Mouse (Mus musculus) forebrain, embryonic 15.5 days (tissue): ENCODE measurements at regions not wholly inside any gene's neighbourhood (a gene's known extent, or its start where the extent isn't known, plus 50 kb on each side); places are given as distances from the start of the nearest gene placed in this dataset.
A peak's percentile ranks its signal among the peaks of the same experiment; 100 is the strongest.

Source experiments
- ATAC-seq: fragments of 200-750 bp; cut with Nextera tagmentation; replicated peaks from 2 replicates; pipeline ENCODE4 v1.8.0; 2017; ENCODE audit warnings: mild to moderate bottlenecking, moderate TSS enrichment, moderate library complexity
- H3K27ac ChIP-seq: fragments of 300-500 bp; sonication (generic); replicated peaks from 2 replicates; pipeline ENCODE4 v1.5.1; 2015; ENCODE audit warnings: mild to moderate bottlenecking, inconsistent platforms
- H3K27me3 ChIP-seq: fragments of 300-500 bp; sonication (generic); 2 replicates; pipeline ENCODE4 v1.6.1; 2015; ENCODE audit warnings: inconsistent platforms
- H3K36me3 ChIP-seq: fragments of 300-500 bp; sonication (generic); 2 replicates; pipeline ENCODE4 v1.6.1; 2015; ENCODE audit warnings: mild to moderate bottlenecking, inconsistent platforms
- H3K4me1 ChIP-seq: fragments of 300-500 bp; sonication (generic); 2 replicates; pipeline ENCODE4 v1.6.1; 2015; ENCODE audit warnings: inconsistent platforms
- H3K4me2 ChIP-seq: fragments of 300-500 bp; sonication (generic); replicated peaks from 2 replicates; pipeline ENCODE4 v1.6.1; 2015; ENCODE audit warnings: mild to moderate bottlenecking, inconsistent platforms
- H3K4me3 ChIP-seq: fragments of 300-500 bp; sonication (generic); 2 replicates; pipeline ENCODE4 v1.5.1; 2015; ENCODE audit warnings: mild to moderate bottlenecking, inconsistent platforms
- H3K9ac ChIP-seq: fragments of 300-500 bp; sonication (generic); replicated peaks from 2 replicates; pipeline ENCODE4 v1.6.1; 2015; ENCODE audit warnings: mild to moderate bottlenecking, inconsistent platforms
- H3K9me3 ChIP-seq: fragments of 300-500 bp; sonication (generic); 2 replicates; pipeline ENCODE4 v1.6.1; 2016; ENCODE audit warnings: inconsistent platforms
- WGBS: fragments of 180-500 bp; shearing (Covaris S2); methylation state at CpG from one replicate; pipeline ENCODE4 v1.1.7; 2015; ENCODE audit warnings: mixed read lengths; 5-methylcytosine and 5-hydroxymethylcytosine counted together

- Histone ChIP-seq H3K36me3 (no peaks in the 10 kb centered on the region), H3K4me2 (no peak overlapping the region), H3K27me3 (no peaks in the 10 kb centered on the region), H3K4me1 (no peaks in the 10 kb centered on the region), H3K27ac (no peak overlapping the region), H3K9ac (no peak overlapping the region), H3K4me3 (no peak overlapping the region), H3K9me3 (no peaks in the 10 kb centered on the region)
- 92% methylated on average over 3 of the region's 3 CpGs for WGBS
- ATAC-seq: no peak
These were observed 1198.0 kb upstream of the Zeb2 start for GRCm38 (mm10) chr2:46315243-46315642.

DNA sequence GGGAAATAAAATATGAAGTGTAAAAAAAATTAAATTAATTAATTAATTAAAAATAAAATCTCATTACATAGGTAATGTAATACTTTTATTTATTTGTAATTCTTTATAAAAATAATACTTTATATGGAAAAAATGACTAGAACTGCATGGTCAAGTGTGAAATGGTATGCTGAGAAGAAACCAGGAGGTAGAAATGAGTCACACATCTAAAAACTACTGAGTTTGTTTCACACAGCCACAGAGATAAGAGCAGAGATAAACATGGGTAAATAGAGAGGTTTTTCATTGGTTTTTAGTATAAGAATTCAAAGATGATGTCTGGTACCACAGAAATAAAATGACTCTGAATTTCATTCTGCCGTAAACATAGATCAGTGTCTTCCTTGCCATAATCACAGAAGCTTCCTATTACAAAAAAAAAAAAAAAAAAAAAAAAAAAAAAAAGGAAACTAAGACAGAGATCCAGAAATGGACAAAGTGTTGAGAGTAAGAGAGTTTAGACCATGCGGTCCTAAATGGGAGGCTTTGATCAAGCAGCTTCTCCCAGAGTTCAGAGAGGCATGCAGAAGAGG lies 1190.5 kb upstream of the Zeb2 start:
- Histone ChIP-seq H3K4me3 (no peak overlapping the region), H3K9ac (no peak overlapping the region), H3K36me3 (no peaks in the 10 kb centered on the region), H3K4me2 (no peak overlapping the region), H3K4me1 (no peaks in the 10 kb centered on the region), H3K27ac (no peak overlapping the region), H3K9me3 (no peaks in the 10 kb centered on the region), H3K27me3 (no peaks in the 10 kb centered on the region)
- ATAC-seq: no peak
- WGBS: 97% methylated on average over 2 of the region's 2 CpGs

DNA sequence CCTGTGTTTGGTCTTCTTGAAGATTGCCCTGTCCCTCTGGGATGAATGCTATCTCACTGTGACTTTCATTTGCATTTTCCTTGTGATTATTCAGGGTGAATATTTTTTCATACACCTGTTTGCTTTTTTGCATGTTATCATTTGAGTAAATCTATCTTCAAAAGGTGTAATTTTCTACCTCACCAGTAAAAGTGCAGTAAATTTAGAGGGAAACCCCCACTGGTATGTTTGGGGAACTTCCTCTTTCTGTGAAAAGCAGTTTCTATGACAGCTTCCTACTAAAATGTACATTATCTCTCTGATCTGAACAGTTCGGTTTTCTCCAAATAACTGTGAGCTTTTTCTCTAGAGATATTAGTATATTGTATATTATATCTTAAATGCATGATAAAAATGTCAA lies 1185.4 kb upstream of the Zeb2 start:
- no peak overlapping the region for H3K9ac ChIP-seq
- H3K36me3 ChIP-seq: no peaks in the 10 kb centered on the region
- H3K27me3 ChIP-seq: no peaks in the 10 kb centered on the region
- WGBS: 84% methylated on average over 1 of the region's 1 CpGs
- no peak overlapping the region for H3K4me2 ChIP-seq
- no peak overlapping the region for H3K27ac ChIP-seq
- H3K4me3 ChIP-seq: no peak overlapping the region
- no peaks in the 10 kb centered on the region for H3K4me1 ChIP-seq
- H3K9me3 ChIP-seq: no peaks in the 10 kb centered on the region
- no peak for ATAC-seq

DNA sequence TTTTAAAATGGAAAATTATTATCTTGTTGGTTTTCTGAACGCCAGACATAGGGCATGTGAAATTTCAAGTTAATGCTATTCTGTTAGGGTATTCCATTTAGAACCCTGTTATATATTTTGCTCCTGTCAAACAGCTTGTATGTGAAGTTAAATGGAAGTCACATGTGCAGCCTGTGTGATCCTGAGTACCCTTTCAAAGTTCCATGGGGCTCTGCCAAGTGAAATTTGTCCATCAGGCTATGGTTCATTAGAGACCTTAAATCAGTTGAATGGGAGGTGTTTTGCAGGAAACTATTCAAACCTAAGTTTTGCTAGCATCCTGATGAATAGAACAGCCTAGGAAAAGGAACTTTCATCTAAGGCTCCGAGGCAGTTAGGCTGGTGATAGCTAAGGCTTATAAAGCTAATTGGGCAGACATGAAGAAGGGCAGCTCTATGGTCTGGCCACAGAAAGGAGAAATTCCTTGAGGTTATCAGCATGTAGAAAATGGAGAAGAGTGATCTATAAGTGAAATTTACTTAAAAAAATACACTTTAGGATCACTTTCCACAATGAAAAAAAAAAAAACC lies 1180.2 kb upstream of the Zeb2 start:
- Histone ChIP-seq H3K9me3 (no peaks in the 10 kb centered on the region), H3K9ac (no peak overlapping the region), H3K4me2 (no peak overlapping the region), H3K36me3 (no peaks in the 10 kb centered on the region), H3K27ac (no peak overlapping the region), H3K4me3 (no peak overlapping the region), H3K27me3 (no peaks in the 10 kb centered on the region), H3K4me1 (no peaks in the 10 kb centered on the region)
- peak; percentile 81 for ATAC-seq
- WGBS: 13% methylated on average over 2 of the region's 2 CpGs

DNA sequence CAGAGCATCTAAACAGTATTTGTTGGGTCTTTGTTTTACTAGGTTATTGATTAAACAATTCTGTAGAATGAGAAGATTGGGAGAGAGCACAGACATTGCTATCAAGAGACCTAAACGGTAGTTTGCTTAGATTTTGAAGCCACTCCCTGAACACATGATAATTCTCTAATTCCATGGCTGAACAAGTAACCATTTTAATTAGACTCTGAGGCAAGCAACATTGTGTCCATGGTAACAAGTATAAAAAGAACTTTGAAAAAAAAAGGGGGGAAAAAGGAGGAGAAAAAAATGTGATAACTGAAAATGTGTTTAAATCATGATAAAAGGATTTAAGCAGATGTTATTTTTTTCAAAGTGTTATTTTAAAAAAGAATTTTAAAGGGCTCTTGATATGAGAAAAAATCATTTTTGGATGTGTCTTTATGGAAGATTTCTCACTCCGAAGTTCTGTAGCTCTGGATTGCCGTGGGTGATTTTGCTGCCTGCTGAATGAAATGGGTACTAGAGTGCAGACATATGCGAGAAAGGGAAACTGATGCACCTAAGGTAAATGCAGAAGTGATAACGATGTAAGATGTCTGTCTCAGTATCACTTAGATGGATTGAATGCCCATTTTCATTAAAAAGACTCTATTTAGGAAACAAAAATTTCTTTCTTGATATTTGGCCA lies 1166.9 kb upstream of the Zeb2 start:
- WGBS: 53% methylated on average over 5 of the region's 5 CpGs
- H3K4me3 ChIP-seq: no peak overlapping the region
- no peak overlapping the region for H3K9ac ChIP-seq
- H3K36me3 ChIP-seq: no peaks in the 10 kb centered on the region
- H3K27me3 ChIP-seq: no peaks in the 10 kb centered on the region
- peaks cover 4% of the 10 kb centered on the region; the same call in 1 of the 2 replicates for H3K4me1 ChIP-seq
- no peak overlapping the region for H3K4me2 ChIP-seq
- H3K27ac ChIP-seq: no peak overlapping the region
- ATAC-seq: no peak
- no peaks in the 10 kb centered on the region for H3K9me3 ChIP-seq

DNA sequence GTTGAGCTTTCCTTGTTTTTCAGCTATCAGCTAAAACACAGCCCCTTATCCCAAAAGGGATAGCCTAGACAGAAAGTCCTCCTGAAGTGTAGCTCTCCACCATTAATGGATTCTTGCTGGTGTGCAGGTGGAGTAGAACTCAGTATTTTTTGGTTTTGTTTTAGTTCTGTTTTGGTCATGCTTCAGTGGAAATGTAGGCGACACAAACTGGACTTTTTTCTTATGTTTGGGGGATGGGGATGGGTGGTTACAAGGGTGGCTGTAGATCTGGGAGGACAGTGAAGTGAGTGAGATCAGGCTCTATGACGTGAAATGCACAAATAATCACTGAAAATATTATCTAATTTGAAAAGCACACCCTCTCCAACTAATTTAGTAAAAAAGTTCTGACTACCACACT lies 1163.6 kb upstream of the Zeb2 start:
- Histone ChIP-seq H3K4me1 (peaks cover 4% of the 10 kb centered on the region; the same call in 1 of the 2 replicates), H3K9ac (no peak overlapping the region), H3K4me3 (no peak overlapping the region), H3K27ac (no peak overlapping the region), H3K27me3 (no peaks in the 10 kb centered on the region), H3K36me3 (no peaks in the 10 kb centered on the region), H3K9me3 (no peaks in the 10 kb centered on the region), H3K4me2 (no peak overlapping the region)
- ATAC-seq: no peak
- WGBS: 83% methylated on average over 2 of the region's 2 CpGs

- no peak for ATAC-seq
- no peak overlapping the region for H3K27ac ChIP-seq
These were observed 1144.4 kb upstream of the Zeb2 start for GRCm38 (mm10) chr2:46261618-46262017.

DNA sequence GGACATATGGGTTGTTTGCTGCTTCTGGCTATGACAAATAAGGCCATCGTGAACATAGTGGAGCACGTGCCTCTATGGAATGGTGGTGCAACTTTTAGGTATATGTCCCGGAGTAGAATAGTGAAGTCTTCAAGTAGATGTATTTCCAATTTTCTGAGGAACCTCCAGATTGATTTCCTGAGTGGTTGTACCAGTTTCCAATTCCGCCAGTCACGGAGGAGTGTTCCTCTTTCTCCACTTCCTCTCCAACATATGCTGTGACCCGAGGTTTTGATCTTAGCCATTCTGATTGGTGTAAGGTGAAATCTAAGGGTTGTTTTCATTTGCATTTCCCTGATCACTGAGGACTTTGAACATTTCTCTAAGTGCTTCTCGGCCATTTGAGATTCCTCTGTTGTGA lies 1134.4 kb upstream of the Zeb2 start:
- Histone ChIP-seq H3K9me3 (no peaks in the 10 kb centered on the region), H3K9ac (no peak overlapping the region), H3K36me3 (no peaks in the 10 kb centered on the region), H3K27me3 (no peaks in the 10 kb centered on the region), H3K4me1 (no peaks in the 10 kb centered on the region), H3K4me2 (no peak overlapping the region), H3K4me3 (no peak overlapping the region), H3K27ac (no peak overlapping the region)
- 92% methylated on average over 7 of the region's 7 CpGs for WGBS
- no peak for ATAC-seq

More at GRCm38 (mm10) chr2:46261618-46262017, 1144.4 kb upstream of the Zeb2 start:
- Histone ChIP-seq H3K9me3 (no peaks in the 10 kb centered on the region), H3K4me2 (no peak overlapping the region), H3K9ac (no peak overlapping the region), H3K36me3 (no peaks in the 10 kb centered on the region), H3K27me3 (no peaks in the 10 kb centered on the region), H3K4me1 (no peaks in the 10 kb centered on the region), H3K4me3 (no peak overlapping the region)
- WGBS: 68% methylated on average over 1 of the region's 1 CpGs

DNA sequence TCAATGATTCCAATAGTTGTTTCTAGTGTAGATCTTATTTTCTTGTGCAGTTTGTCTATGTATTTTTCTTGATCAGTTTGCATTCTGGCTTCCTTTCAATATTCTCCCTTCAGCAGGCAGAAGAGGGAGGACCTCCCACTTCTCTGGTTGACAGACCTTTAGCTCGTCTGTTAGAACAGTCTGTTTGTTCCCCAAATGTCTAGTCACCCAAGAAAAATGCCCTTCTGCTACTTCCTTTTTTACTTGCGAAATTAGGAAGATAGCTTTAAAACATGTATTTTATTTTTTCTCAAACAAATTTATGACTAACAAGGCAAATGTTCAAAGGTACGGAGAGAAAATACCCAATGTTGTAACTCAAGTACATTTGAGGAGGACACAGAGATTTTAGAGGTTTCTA lies 1128.5 kb upstream of the Zeb2 start:
- Histone ChIP-seq H3K36me3 (no peaks in the 10 kb centered on the region), H3K9me3 (no peaks in the 10 kb centered on the region), H3K27ac (no peak overlapping the region), H3K4me1 (peaks cover 10% of the 10 kb centered on the region; the same call in 1 of the 2 replicates), H3K4me2 (no peak overlapping the region), H3K27me3 (no peaks in the 10 kb centered on the region), H3K9ac (no peak overlapping the region), H3K4me3 (no peak overlapping the region)
- WGBS: 67% methylated on average over 3 of the region's 3 CpGs
- no peak for ATAC-seq

- no peaks in the 10 kb centered on the region for H3K27me3 ChIP-seq
- no peaks in the 10 kb centered on the region for H3K36me3 ChIP-seq
- H3K9ac ChIP-seq: no peak overlapping the region
- H3K4me1 ChIP-seq: peaks cover 10% of the 10 kb centered on the region; the same call in 1 of the 2 replicates
- H3K4me3 ChIP-seq: no peak overlapping the region
- H3K4me2 ChIP-seq: no peak overlapping the region
- no peaks in the 10 kb centered on the region for H3K9me3 ChIP-seq
- WGBS: 86% methylated on average over 3 of the region's 3 CpGs
- no peak overlapping the region for H3K27ac ChIP-seq
- no peak for ATAC-seq
These were observed 1127.5 kb upstream of the Zeb2 start for GRCm38 (mm10) chr2:46244697-46245096.

GRCm38 (mm10) chr2:46242806-46243205 lies 1125.6 kb upstream of the Zeb2 start:
- peak; percentile 99 for ATAC-seq
- peaks cover 10% of the 10 kb centered on the region; the same call in 1 of the 2 replicates for H3K4me1 ChIP-seq
- H3K9ac ChIP-seq: no peak overlapping the region
- H3K4me3 ChIP-seq: no peak overlapping the region
- no peaks in the 10 kb centered on the region for H3K9me3 ChIP-seq
- no peak overlapping the region for H3K4me2 ChIP-seq
- no peaks in the 10 kb centered on the region for H3K27me3 ChIP-seq
- H3K27ac ChIP-seq: no peak overlapping the region
- H3K36me3 ChIP-seq: no peaks in the 10 kb centered on the region

DNA sequence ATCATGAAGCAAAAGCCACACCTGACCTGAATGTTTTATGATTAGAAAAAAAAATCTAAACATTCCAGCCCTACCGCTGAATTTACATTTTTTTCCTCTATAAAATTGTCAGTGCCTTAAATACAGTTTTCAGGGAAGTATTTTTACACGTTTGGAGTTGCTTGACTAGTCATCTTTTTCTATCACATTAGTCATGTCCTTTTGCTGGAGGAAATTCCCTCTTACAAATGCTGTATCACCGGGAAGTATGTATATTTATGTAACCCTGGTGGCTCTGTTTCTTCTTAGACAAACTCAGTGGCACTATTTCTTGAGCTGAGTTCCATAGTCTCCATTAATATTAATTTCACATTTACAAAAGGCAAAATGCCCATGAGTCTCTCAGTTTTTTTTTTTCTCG lies 1122.7 kb upstream of the Zeb2 start:
- no peaks in the 10 kb centered on the region for H3K27me3 ChIP-seq
- no peak overlapping the region for H3K4me2 ChIP-seq
- no peaks in the 10 kb centered on the region for H3K36me3 ChIP-seq
- no peak overlapping the region for H3K27ac ChIP-seq
- H3K9me3 ChIP-seq: no peaks in the 10 kb centered on the region
- ATAC-seq: no peak
- peaks cover 10% of the 10 kb centered on the region; the same call in 1 of the 2 replicates for H3K4me1 ChIP-seq
- 78% methylated on average over 4 of the region's 4 CpGs for WGBS
- H3K9ac ChIP-seq: no peak overlapping the region
- H3K4me3 ChIP-seq: no peak overlapping the region
